Mouse (Mus musculus) liver, embryonic 14.5 days (tissue): ENCODE measurements around the gene Syne2.

Source experiments
- CTCF ChIP-seq: IDR thresholded peaks from 2 replicates; pipeline ENCODE4 v1.5.1; 2016; ENCODE audit warnings: antibody characterized with exemption, low read depth, control low read depth
- EP300 ChIP-seq: IDR thresholded peaks from 2 replicates; pipeline ENCODE4 v1.6.1; 2016; ENCODE audit warnings: antibody characterized with exemption, low read depth

DNA sequence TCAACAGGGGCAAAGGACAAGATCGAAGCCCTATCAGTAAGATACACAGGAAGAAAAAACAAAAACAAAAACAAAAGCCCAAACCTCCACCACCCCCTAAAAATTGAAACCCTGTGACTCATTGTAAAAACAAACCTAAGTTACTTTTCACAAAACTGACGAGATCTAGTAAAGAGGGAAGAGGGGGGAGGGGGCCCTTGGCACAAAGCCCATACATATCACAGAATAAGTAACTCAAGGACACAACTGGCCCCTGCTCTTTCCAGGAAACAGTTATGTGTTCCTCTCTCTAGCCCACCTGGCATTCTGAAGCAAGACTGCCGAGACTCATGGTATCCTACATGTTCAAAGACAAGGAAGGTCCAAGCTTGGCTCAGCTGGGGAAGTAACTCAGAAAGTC lies 310.4 kb downstream of the Syne2 start:
- TF ChIP-seq EP300 (no peak), CTCF (no peak)
